Mouse (Mus musculus) activated CD4-positive, CD25-positive, alpha-beta regulatory T cell, adult 4 months (primary cell): ENCODE measurements at regions not wholly inside any gene's neighbourhood (a gene's known extent, or its start where the extent isn't known, plus 50 kb on each side); places are given as distances from the start of the nearest gene placed in this dataset.

Experiments used
- ATAC-seq: one replicate; pipeline ENCODE4 v1.8.0; 2017

DNA sequence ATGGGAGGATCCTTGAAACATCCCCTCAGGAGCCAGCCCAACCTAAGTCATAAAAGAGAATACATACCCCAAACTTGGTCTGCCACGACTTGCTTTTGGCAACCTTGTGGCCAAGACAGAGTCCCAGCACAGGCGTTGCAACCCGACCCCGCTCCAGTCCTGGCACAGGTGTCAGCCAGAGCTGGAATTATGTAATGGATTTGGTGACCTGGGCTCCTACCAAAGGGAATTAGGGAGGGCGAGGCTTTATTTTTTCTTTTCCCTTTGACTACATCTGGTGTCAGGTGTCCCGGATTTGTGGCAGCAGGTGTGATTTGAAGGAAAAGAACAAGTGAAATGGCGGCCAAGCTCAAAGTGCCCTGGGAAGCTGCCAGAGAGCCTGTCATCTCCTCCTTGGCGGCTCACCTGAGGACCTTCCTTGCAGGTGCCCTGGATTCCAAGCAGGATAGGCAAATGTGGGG is 212.9 kb downstream of the Mef2c start:
- ATAC-seq, result no peak

GRCm38 (mm10) chr13:83717686-83718210 is 213.9 kb downstream of the Mef2c start:
- no peak for ATAC-seq

GRCm38 (mm10) chr13:83718431-83719410 is 214.9 kb downstream of the Mef2c start:
- ATAC-seq, result no peak

GRCm38 (mm10) chr13:83719635-83720291 is 215.9 kb downstream of the Mef2c start:
- ATAC-seq, result no peak

DNA sequence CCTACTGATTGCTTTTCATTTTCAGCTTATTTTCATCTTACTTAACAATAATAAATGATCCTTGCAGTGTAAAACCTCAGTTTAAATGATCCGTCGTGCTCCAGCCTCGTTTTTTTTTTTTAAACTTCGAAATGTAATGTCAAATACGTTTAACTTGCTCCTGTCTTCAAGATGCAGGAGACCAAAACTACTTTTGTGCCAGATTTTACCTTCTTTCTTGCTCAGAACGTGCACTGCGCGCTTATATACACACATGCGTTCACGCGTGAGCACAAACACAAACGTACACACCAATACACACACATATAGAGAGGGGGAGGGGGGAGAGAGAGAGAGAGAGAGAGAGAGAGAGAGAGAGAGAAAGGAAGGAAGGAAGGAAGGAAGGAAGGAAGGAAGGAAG is 216.5 kb downstream of the Mef2c start:
- ATAC-seq, result no peak

- ATAC-seq, result no peak
These were observed 217.1 kb downstream of the Mef2c start for GRCm38 (mm10) chr13:83720883-83721371.

- ATAC-seq, result no peak
These were observed 217.7 kb downstream of the Mef2c start for GRCm38 (mm10) chr13:83721563-83721962.

DNA sequence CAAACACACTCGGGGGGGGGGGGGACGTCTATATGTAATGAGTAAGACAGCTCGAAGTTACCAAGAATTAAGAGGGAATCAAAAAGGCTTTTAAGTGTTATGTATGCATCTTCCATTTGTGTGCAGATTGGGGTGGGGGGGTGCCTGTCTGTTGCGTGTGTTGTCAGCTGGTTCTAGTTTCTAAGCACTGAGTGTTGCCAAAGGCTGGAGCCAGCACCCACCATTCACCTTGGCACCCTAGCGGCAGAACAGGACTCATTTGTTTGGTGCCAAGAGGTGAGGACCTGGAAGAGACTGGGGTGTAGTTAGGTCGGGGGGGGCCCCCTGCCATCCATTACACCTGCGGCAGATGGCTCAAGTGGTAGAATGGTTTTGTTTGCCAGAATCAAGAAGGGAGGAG is 218.4 kb downstream of the Mef2c start:
- ATAC-seq, result no peak

- ATAC-seq, result no peak
These were observed 219.0 kb downstream of the Mef2c start for GRCm38 (mm10) chr13:83722791-83723190.

DNA sequence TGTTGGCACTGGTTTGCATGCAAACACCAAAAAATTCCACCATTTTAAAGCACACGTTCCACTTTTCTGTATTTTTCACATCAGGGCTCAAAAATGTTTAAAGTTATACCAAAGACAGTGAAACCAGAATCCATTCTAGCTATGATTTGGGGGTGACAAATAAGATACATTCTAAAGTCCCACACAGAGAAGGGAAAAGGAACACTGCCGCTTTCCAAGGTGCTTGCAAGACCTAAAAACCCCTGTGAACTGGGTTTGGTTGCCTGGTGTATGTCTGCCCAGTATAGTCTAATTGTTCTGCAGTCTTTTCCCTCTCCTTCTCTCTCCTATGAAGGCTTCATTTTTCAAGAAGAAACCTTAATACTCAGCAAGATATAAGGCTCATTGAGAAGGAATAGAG is 219.6 kb downstream of the Mef2c start:
- ATAC-seq, result no peak

GRCm38 (mm10) chr13:83724196-83724595 is 220.4 kb downstream of the Mef2c start:
- ATAC-seq, result no peak

- peak; percentile 48 for ATAC-seq
These were observed 221.2 kb downstream of the Mef2c start for GRCm38 (mm10) chr13:83724995-83725394.

GRCm38 (mm10) chr13:83725831-83726230 is 222.0 kb downstream of the Mef2c start:
- no peak for ATAC-seq

DNA sequence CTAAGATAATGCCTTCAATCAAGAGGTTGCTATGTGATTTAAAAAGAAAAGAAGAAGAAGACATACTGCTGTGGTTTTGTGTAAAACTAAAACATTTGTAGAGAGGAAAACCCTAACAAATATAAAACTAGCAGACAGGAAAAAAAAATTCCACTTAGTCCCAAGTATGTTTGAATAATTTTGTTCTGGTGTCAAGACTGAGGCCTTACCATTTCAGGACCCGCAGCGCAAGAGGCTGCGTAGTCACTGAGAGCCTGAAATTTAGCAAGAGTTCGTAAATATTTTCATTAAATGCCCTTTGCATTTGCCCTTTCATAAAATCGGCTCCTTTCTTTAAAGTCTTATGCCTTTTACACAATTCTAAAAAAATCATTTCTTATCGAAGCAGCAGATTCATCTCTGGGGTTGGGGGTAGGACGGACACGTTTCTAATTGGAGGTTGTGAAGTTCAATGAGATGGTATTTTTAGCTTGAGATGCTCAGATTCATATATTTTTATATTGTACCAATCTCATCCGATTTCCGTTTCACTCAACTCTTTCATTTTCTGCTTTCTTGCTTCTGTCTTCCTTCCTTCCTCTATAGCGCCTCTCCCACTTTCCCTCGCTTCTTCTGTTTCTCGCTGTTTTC is 222.6 kb downstream of the Mef2c start:
- no peak for ATAC-seq

GRCm38 (mm10) chr13:83727051-83727765 is 223.4 kb downstream of the Mef2c start:
- ATAC-seq, result no peak

DNA sequence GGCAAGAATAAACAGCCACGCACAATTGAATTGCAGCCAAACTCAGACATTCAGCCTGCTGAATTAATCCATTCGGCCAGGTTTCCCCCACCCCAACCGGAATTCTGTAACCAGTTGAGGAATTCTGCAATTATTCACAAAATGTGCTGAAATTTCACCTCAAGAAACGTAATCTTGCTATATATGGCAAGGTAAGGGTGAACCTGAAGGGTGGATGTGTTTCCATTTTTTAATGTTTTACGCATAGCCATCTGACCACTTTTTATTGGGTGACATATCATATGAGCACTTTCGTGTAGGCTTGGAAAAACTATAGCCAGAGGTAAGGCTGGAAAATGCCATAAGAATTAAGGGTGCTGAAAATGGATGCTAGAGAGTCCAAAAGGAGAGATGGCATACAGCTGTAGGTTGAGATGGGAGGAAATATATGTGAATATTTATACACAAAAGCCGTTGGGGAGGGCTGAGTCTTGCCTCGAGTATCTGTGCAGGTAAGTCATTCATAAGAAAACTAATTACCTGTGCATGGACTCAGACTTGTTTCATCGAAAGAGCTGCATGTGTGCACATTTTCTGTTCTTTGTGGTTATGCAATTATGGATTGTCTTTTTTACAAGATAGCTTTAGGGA is 224.0 kb downstream of the Mef2c start:
- ATAC-seq, result no peak

- no peak for ATAC-seq
These were observed 224.7 kb downstream of the Mef2c start for GRCm38 (mm10) chr13:83728421-83729010.

GRCm38 (mm10) chr13:83729331-83730009 is 225.6 kb downstream of the Mef2c start:
- no peak for ATAC-seq

- no peak for ATAC-seq
These were observed 226.4 kb downstream of the Mef2c start for GRCm38 (mm10) chr13:83730155-83730712.
